Mouse (Mus musculus): ENCODE results near the gene Rgcc.

Gene Rgcc

GRCm38 (mm10) chr14:79275870-79276395 lies 25.5 kb downstream of the Rgcc start:
- DNase-seq: no peak

GRCm38 (mm10) chr14:79275441-79275840 lies 26.0 kb downstream of the Rgcc start:
- no peak for DNase-seq

- no peak for DNase-seq
Observed at GRCm38 (mm10) chr14:79273697-79274477, 27.6 kb downstream of the Rgcc start.

- DNase-seq: no peak
Observed at GRCm38 (mm10) chr14:79272991-79273390, 28.5 kb downstream of the Rgcc start.

- no peak for DNase-seq
Observed at GRCm38 (mm10) chr14:79272188-79272694, 29.2 kb downstream of the Rgcc start.

GRCm38 (mm10) chr14:79269551-79269950 lies 31.9 kb downstream of the Rgcc start:
- no peak for DNase-seq

GRCm38 (mm10) chr14:79267878-79268277 lies 33.6 kb downstream of the Rgcc start:
- DNase-seq: peak; percentile 84

GRCm38 (mm10) chr14:79267382-79267781 lies 34.1 kb downstream of the Rgcc start:
- DNase-seq: no peak

- no peak for DNase-seq
Observed at GRCm38 (mm10) chr14:79266408-79266807, 35.0 kb downstream of the Rgcc start.

- no peak for DNase-seq
Observed at GRCm38 (mm10) chr14:79265738-79266137, 35.7 kb downstream of the Rgcc start.

GRCm38 (mm10) chr14:79263321-79263720 lies 38.1 kb downstream of the Rgcc start:
- DNase-seq: no peak

- DNase-seq: no peak
Observed at GRCm38 (mm10) chr14:79262677-79263076, 38.8 kb downstream of the Rgcc start.

GRCm38 (mm10) chr14:79259062-79259779 lies 42.2 kb downstream of the Rgcc start:
- DNase-seq: no peak

- DNase-seq: no peak
Observed at GRCm38 (mm10) chr14:79256656-79257055, 44.8 kb downstream of the Rgcc start.

GRCm38 (mm10) chr14:79255786-79256185 lies 45.7 kb downstream of the Rgcc start:
- peak; percentile 44 for DNase-seq

- no peak for DNase-seq
Observed at GRCm38 (mm10) chr14:79251727-79252285, 49.6 kb downstream of the Rgcc start.

- peak; percentile 21 for DNase-seq
Observed at GRCm38 (mm10) chr14:79244571-79244970, 56.9 kb downstream of the Rgcc start.

GRCm38 (mm10) chr14:79243038-79243883 lies 58.2 kb downstream of the Rgcc start:
- DNase-seq: peak; percentile 89

GRCm38 (mm10) chr14:79242386-79242720 lies 59.1 kb downstream of the Rgcc start:
- DNase-seq: no peak

- DNase-seq: peak; percentile 67
Observed at GRCm38 (mm10) chr14:79241656-79242385, 59.6 kb downstream of the Rgcc start.

GRCm38 (mm10) chr14:79241057-79241570 lies 60.3 kb downstream of the Rgcc start:
- DNase-seq: peak; percentile 27

GRCm38 (mm10) chr14:79239402-79239801 lies 62.0 kb downstream of the Rgcc start:
- DNase-seq: peak; percentile 61

Measured in thymus, postnatal 14 days (tissue).